Mouse (Mus musculus): ENCODE measurements at regions not wholly inside any gene's neighbourhood (a gene's known extent, or its start where the extent isn't known, plus 50 kb on each side); places are given as distances from the start of the nearest gene placed in this dataset.
"Not testable (repeated sequence)": the region's sequence is repeated elsewhere in the genome, so short reads cannot be mapped to it uniquely, and the experiment has no call there.

- H3K36me3 ChIP-seq; ATAC-seq (replicated peaks; ENCODE audit: insufficient number of reproducible peaks, insufficient read depth, low FRiP score, low read depth); H3K4me1 ChIP-seq (replicated peaks); H3K27me3 ChIP-seq; H3K27ac ChIP-seq; H3K9me3 ChIP-seq (replicated peaks); H3K9ac ChIP-seq: not testable (repeated sequence)
- Histone ChIP-seq H3K4me3 (peak overlapping the region; percentile 11; the same call in 1 of the 2 replicates), H3K4me2 (peak overlapping the region; percentile 34)
- 48% methylated on average over 12 of the region's 12 CpGs for WGBS
These were observed 340.8 kb upstream of the Oprm1 start for GRCm38 (mm10) chr10:6417336-6418105.

- not testable (repeated sequence) for H3K27me3 ChIP-seq; H3K27ac ChIP-seq; H3K36me3 ChIP-seq; H3K4me3 ChIP-seq; ATAC-seq (replicated peaks; ENCODE audit: insufficient number of reproducible peaks, insufficient read depth, low FRiP score, low read depth); H3K4me1 ChIP-seq (replicated peaks); H3K9ac ChIP-seq; H3K9me3 ChIP-seq (replicated peaks)
- peak overlapping the region; percentile 34; the same call in 1 of the 2 replicates for H3K4me2 ChIP-seq
These were observed 340.1 kb upstream of the Oprm1 start for GRCm38 (mm10) chr10:6418234-6418633.

GRCm38 (mm10) chr10:6465824-6466223, 292.5 kb upstream of the Oprm1 start:
- H3K4me2 ChIP-seq: no peak overlapping the region
- no peaks in the 10 kb centered on the region for H3K9me3 ChIP-seq (replicated peaks)
- WGBS: 87% methylated on average over 3 of the region's 3 CpGs
- H3K9ac ChIP-seq: no peak overlapping the region
- ATAC-seq (replicated peaks; ENCODE audit: insufficient number of reproducible peaks, insufficient read depth, low FRiP score, low read depth): no peak
- H3K27me3 ChIP-seq: no peaks in the 10 kb centered on the region
- H3K4me1 ChIP-seq (replicated peaks): no peaks in the 10 kb centered on the region
- H3K4me3 ChIP-seq: no peak overlapping the region
- no peak overlapping the region for H3K27ac ChIP-seq
- H3K36me3 ChIP-seq: no peaks in the 10 kb centered on the region

- Histone ChIP-seq H3K4me3 (no peak overlapping the region), H3K9me3 (replicated peaks) (no peaks in the 10 kb centered on the region), H3K27me3 (no peaks in the 10 kb centered on the region), H3K4me1 (replicated peaks) (no peaks in the 10 kb centered on the region), H3K4me2 (no peak overlapping the region), H3K9ac (no peak overlapping the region), H3K36me3 (no peaks in the 10 kb centered on the region), H3K27ac (no peak overlapping the region)
- 78% methylated on average over 1 of the region's 1 CpGs for WGBS
- ATAC-seq (replicated peaks; ENCODE audit: insufficient number of reproducible peaks, insufficient read depth, low FRiP score, low read depth): no peak
These were observed 278.0 kb upstream of the Oprm1 start for GRCm38 (mm10) chr10:6480350-6480749.

GRCm38 (mm10) chr10:6488605-6489004, 269.7 kb upstream of the Oprm1 start:
- no peak overlapping the region for H3K9ac ChIP-seq
- H3K4me1 ChIP-seq (replicated peaks): no peaks in the 10 kb centered on the region
- H3K27me3 ChIP-seq: no peaks in the 10 kb centered on the region
- no peak overlapping the region for H3K27ac ChIP-seq
- no peaks in the 10 kb centered on the region for H3K36me3 ChIP-seq
- no peak for ATAC-seq (replicated peaks; ENCODE audit: insufficient number of reproducible peaks, insufficient read depth, low FRiP score, low read depth)
- WGBS: 61% methylated on average over 1 of the region's 1 CpGs
- H3K4me2 ChIP-seq: no peak overlapping the region
- H3K9me3 ChIP-seq (replicated peaks): no peaks in the 10 kb centered on the region
- H3K4me3 ChIP-seq: no peak overlapping the region

- Histone ChIP-seq H3K9ac (no peak overlapping the region), H3K27ac (no peak overlapping the region), H3K36me3 (no peaks in the 10 kb centered on the region), H3K27me3 (no peaks in the 10 kb centered on the region), H3K4me1 (replicated peaks) (no peaks in the 10 kb centered on the region), H3K4me2 (no peak overlapping the region), H3K9me3 (replicated peaks) (no peaks in the 10 kb centered on the region), H3K4me3 (no peak overlapping the region)
- WGBS: 85% methylated on average over 4 of the region's 4 CpGs
- ATAC-seq (replicated peaks; ENCODE audit: insufficient number of reproducible peaks, insufficient read depth, low FRiP score, low read depth): no peak
These were observed 265.6 kb upstream of the Oprm1 start for GRCm38 (mm10) chr10:6492694-6493093.

- ATAC-seq (replicated peaks; ENCODE audit: insufficient number of reproducible peaks, insufficient read depth, low FRiP score, low read depth): no peak
- H3K9me3 ChIP-seq (replicated peaks): no peaks in the 10 kb centered on the region
These were observed 263.2 kb upstream of the Oprm1 start for GRCm38 (mm10) chr10:6495081-6495480.

GRCm38 (mm10) chr10:6514269-6514668, 244.0 kb upstream of the Oprm1 start:
- no peaks in the 10 kb centered on the region for H3K36me3 ChIP-seq
- H3K27me3 ChIP-seq: no peaks in the 10 kb centered on the region
- no peak overlapping the region for H3K4me3 ChIP-seq
- H3K27ac ChIP-seq: no peak overlapping the region
- WGBS: 85% methylated on average over 4 of the region's 4 CpGs
- no peak for ATAC-seq (replicated peaks; ENCODE audit: insufficient number of reproducible peaks, insufficient read depth, low FRiP score, low read depth)
- H3K9me3 ChIP-seq (replicated peaks): no peaks in the 10 kb centered on the region
- H3K9ac ChIP-seq: no peak overlapping the region
- no peak overlapping the region for H3K4me2 ChIP-seq
- no peaks in the 10 kb centered on the region for H3K4me1 ChIP-seq (replicated peaks)

More at GRCm38 (mm10) chr10:6495081-6495480, 263.2 kb upstream of the Oprm1 start:
- no peak overlapping the region for H3K4me3 ChIP-seq
- H3K27ac ChIP-seq: no peak overlapping the region
- 72% methylated on average over 3 of the region's 3 CpGs for WGBS
- no peak overlapping the region for H3K4me2 ChIP-seq
- no peaks in the 10 kb centered on the region for H3K4me1 ChIP-seq (replicated peaks)
- H3K36me3 ChIP-seq: no peaks in the 10 kb centered on the region
- H3K9ac ChIP-seq: no peak overlapping the region
- no peaks in the 10 kb centered on the region for H3K27me3 ChIP-seq

- H3K36me3 ChIP-seq: no peaks in the 10 kb centered on the region
- no peak overlapping the region for H3K27ac ChIP-seq
- ATAC-seq (replicated peaks; ENCODE audit: insufficient number of reproducible peaks, insufficient read depth, low FRiP score, low read depth): no peak
- H3K4me2 ChIP-seq: no peak overlapping the region
- no peak overlapping the region for H3K9ac ChIP-seq
- H3K27me3 ChIP-seq: no peaks in the 10 kb centered on the region
- 88% methylated on average over 1 of the region's 1 CpGs for WGBS
- no peaks in the 10 kb centered on the region for H3K9me3 ChIP-seq (replicated peaks)
- no peak overlapping the region for H3K4me3 ChIP-seq
- H3K4me1 ChIP-seq (replicated peaks): no peaks in the 10 kb centered on the region
These were observed 195.8 kb upstream of the Oprm1 start for GRCm38 (mm10) chr10:6562516-6562915.

- H3K4me3 ChIP-seq: no peak overlapping the region
- no peak overlapping the region for H3K4me2 ChIP-seq
- no peaks in the 10 kb centered on the region for H3K36me3 ChIP-seq
These were observed 179.7 kb upstream of the Oprm1 start for GRCm38 (mm10) chr10:6578616-6579015.

GRCm38 (mm10) chr10:6585821-6586220, 172.5 kb upstream of the Oprm1 start:
- ATAC-seq (replicated peaks; ENCODE audit: insufficient number of reproducible peaks, insufficient read depth, low FRiP score, low read depth); H3K27me3 ChIP-seq; H3K4me2 ChIP-seq; H3K4me3 ChIP-seq; H3K27ac ChIP-seq; H3K9ac ChIP-seq; H3K9me3 ChIP-seq (replicated peaks); H3K4me1 ChIP-seq (replicated peaks); H3K36me3 ChIP-seq: not testable (repeated sequence)

More at GRCm38 (mm10) chr10:6578616-6579015, 179.7 kb upstream of the Oprm1 start:
- no peak overlapping the region for H3K9ac ChIP-seq
- no peaks in the 10 kb centered on the region for H3K4me1 ChIP-seq (replicated peaks)
- H3K9me3 ChIP-seq (replicated peaks): no peaks in the 10 kb centered on the region
- ATAC-seq (replicated peaks; ENCODE audit: insufficient number of reproducible peaks, insufficient read depth, low FRiP score, low read depth): no peak
- no peaks in the 10 kb centered on the region for H3K27me3 ChIP-seq
- H3K27ac ChIP-seq: no peak overlapping the region

- Histone ChIP-seq H3K4me3 (no peak overlapping the region), H3K4me2 (no peak overlapping the region), H3K4me1 (replicated peaks) (no peaks in the 10 kb centered on the region), H3K9me3 (replicated peaks) (no peaks in the 10 kb centered on the region), H3K36me3 (no peaks in the 10 kb centered on the region), H3K9ac (no peak overlapping the region), H3K27me3 (no peaks in the 10 kb centered on the region), H3K27ac (no peak overlapping the region)
- 86% methylated on average over 6 of the region's 6 CpGs for WGBS
- ATAC-seq (replicated peaks; ENCODE audit: insufficient number of reproducible peaks, insufficient read depth, low FRiP score, low read depth): no peak
These were observed 168.1 kb upstream of the Oprm1 start for GRCm38 (mm10) chr10:6590211-6590610.
